Mouse (Mus musculus) cortical plate, adult 2 months (tissue): Measurements from ENCODE around the gene Vps52. TPM values are rescaled to one million over a fixed set of nuclear protein-coding genes. Genes with fewer than 3 reads are reported as not detected.

Source experiments
- H3K27ac ChIP-seq: fragments of 200-500 bp; 2 replicates; pipeline ENCODE4 v1.5.1; 2012; ENCODE audit warnings: low read length, control low read depth, inconsistent platforms; ENCODE audit not compliant: insufficient read depth
- H3K4me1 ChIP-seq: fragments of 200-500 bp; 2 replicates; pipeline ENCODE4 v1.6.1; 2011; ENCODE audit warnings: low read length; ENCODE audit not compliant: control insufficient read depth, insufficient read depth
- H3K4me3 ChIP-seq: fragments of 200-500 bp; 2 replicates; pipeline ENCODE4 v1.5.1; 2011; ENCODE audit warnings: mild to moderate bottlenecking, low read length, control low read depth; ENCODE audit not compliant: insufficient read depth
- CTCF ChIP-seq: fragments of 200-500 bp; IDR thresholded peaks from 2 replicates; pipeline ENCODE4 v1.5.1; 2011; ENCODE audit warnings: mild to moderate bottlenecking, control low read depth, low read length; ENCODE audit not compliant: insufficient read depth; ENCODE audit errors: extremely low read depth
- POLR2A ChIP-seq: fragments of 200-500 bp; IDR thresholded peaks from 2 replicates; pipeline ENCODE4 v1.6.1; 2011; ENCODE audit warnings: mild to moderate bottlenecking, low read length, control low read depth; ENCODE audit not compliant: insufficient read depth; ENCODE audit errors: extremely low read depth
- polyA plus RNA-seq: library from polyadenylated mRNA; depleted of rRNA; stranded (reverse); fragments of >200 nt; gene quantifications from 2 replicates; pipeline ENCODE4 v1.2.3, GENCODE M21; 2012

Gene Vps52
- polyA plus RNA-seq, 1 experiment = 79.3 TPM

GRCm38 (mm10) chr17:33920282-33921097 is 35.1 kb upstream of the Vps52 start:
- no peak for TF ChIP-seq POLR2A
- TF ChIP-seq CTCF = peak; percentile 77

GRCm38 (mm10) chr17:33921361-33921760 is 34.3 kb upstream of the Vps52 start:
- no peak overlapping the region for H3K4me3 ChIP-seq
- TF ChIP-seq POLR2A (no peak), CTCF (no peak)
- no peak overlapping the region for H3K27ac ChIP-seq
- no peaks in the 10 kb centered on the region for H3K4me1 ChIP-seq

More at GRCm38 (mm10) chr17:33920282-33921097, 35.1 kb upstream of the Vps52 start:
- H3K4me1 ChIP-seq = no peaks in the 10 kb centered on the region
- peak overlapping the region; percentile 69 for H3K4me3 ChIP-seq
- no peak overlapping the region for H3K27ac ChIP-seq

GRCm38 (mm10) chr17:33924577-33925283 is 30.9 kb upstream of the Vps52 start:
- Histone ChIP-seq H3K4me1 (no peaks in the 10 kb centered on the region), H3K27ac (no peak overlapping the region), H3K4me3 (no peak overlapping the region)
- TF ChIP-seq POLR2A (no peak), CTCF (peak; percentile 40)

- H3K27ac ChIP-seq = no peak overlapping the region
- H3K4me1 ChIP-seq = no peaks in the 10 kb centered on the region
- no peak overlapping the region for H3K4me3 ChIP-seq
- TF ChIP-seq CTCF = no peak
- no peak for TF ChIP-seq POLR2A
Observed at GRCm38 (mm10) chr17:33925406-33926116, 30.1 kb upstream of the Vps52 start.

GRCm38 (mm10) chr17:33926207-33926932 is 29.2 kb upstream of the Vps52 start:
- H3K4me1 ChIP-seq = no peaks in the 10 kb centered on the region
- H3K27ac ChIP-seq = no peak overlapping the region
- no peak for TF ChIP-seq CTCF
- no peak for TF ChIP-seq POLR2A
- no peak overlapping the region for H3K4me3 ChIP-seq

- H3K27ac ChIP-seq = no peak overlapping the region
- peak overlapping the region; percentile 62 for H3K4me3 ChIP-seq
- H3K4me1 ChIP-seq = no peaks in the 10 kb centered on the region
- TF ChIP-seq POLR2A (no peak), CTCF (no peak)
Observed at GRCm38 (mm10) chr17:33928251-33928947, 27.2 kb upstream of the Vps52 start.

- peak within 1 kb of the TSS; percentile 62 for H3K4me3 ChIP-seq
- H3K27ac ChIP-seq = peak within 1 kb of the TSS; percentile 92
- no peaks in the 10 kb centered on the region for H3K4me1 ChIP-seq
- peak; percentile 66; the same call in 1 of the 2 replicates for TF ChIP-seq POLR2A
- TF ChIP-seq CTCF = no peak
Observed at GRCm38 (mm10) chr17:33929371-33930279, 26.0 kb upstream of the Vps52 start, which contains the start of gene Rgl2. TSS of gene Rgl2 (plus strand) at chr17:33929543.
